Mouse (Mus musculus) forelimb bud, embryonic 11.5 days (tissue): ENCODE results near the gene Mgarp.
A peak's percentile ranks its signal among the peaks of the same experiment; 100 is the strongest.

ENCODE experiments used
- DNase-seq: peaks from one replicate; pipeline ENCODE4 v3.0.0-alpha.2; 2012; ENCODE audit warnings: low read depth, low spot score

The Mgarp gene

GRCm38 (mm10) chr3:51340552-51341267 lies 55.8 kb downstream of the Mgarp start, which contains the start of gene Elf2:
Gene Elf2 (minus strand): TSS chr3:51340663.
- peak; percentile 71 for DNase-seq

GRCm38 (mm10) chr3:51339734-51340551 lies 56.6 kb downstream of the Mgarp start:
- DNase-seq = no peak

GRCm38 (mm10) chr3:51339378-51339733 lies 57.2 kb downstream of the Mgarp start:
- no peak for DNase-seq
